Mouse (Mus musculus): ENCODE measurements around the gene Cpsf6. TPM values are rescaled to one million over a fixed set of nuclear protein-coding genes. Genes with fewer than 3 reads are reported as not detected.
"Not testable (repeated sequence)": the region's sequence is repeated elsewhere in the genome, so short reads cannot be mapped to it uniquely, and the experiment has no call there.

The Cpsf6 gene
- polyA plus RNA-seq, 1 experiment from 2014 or later: 140 TPM

DNA sequence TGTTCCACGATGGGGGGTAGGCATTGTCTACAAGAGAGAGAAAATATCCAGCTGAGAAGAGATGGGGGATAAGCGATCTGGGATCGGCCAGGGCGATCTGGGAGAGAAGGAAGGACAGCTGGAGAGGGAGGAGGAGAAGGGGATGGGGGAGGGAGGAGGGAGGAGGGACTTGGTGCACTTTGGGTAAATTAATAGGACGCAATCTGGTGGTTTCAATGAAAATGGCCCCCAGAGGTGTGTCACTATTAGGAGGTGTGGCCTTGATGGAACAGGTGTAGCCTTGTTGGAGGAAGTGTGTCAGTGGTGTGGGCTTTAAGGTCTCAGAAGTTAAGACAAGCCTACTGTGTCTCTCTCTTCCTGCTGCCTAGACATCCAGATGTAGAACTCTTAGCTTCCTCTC lies 11.2 kb upstream of the Cpsf6 start:
- WGBS: 19% methylated on average over 5 of the region's 5 CpGs
- Histone ChIP-seq H3K27me3 (ENCODE audit: control insufficient read depth, insufficient read depth, low read depth, low read length) (no peaks in the 10 kb centered on the region), H3K4me1 (ENCODE audit: control insufficient read depth, insufficient read depth, low read length) (peaks cover 5% of the 10 kb centered on the region; the same call in 1 of the 2 replicates), H3K36me3 (ENCODE audit: control insufficient read depth, insufficient read depth, low read length) (no peaks in the 10 kb centered on the region), H3K4me2 (ENCODE audit: low read length) (no peak overlapping the region), H3K9ac (ENCODE audit: low read depth, low read length) (no peak overlapping the region), H3K9me3 (replicated peaks; ENCODE audit: control insufficient read depth, low read length, poor library complexity, severe bottlenecking) (no peaks in the 10 kb centered on the region), H3K4me3 (ENCODE audit: low read depth, low read length) (no peak overlapping the region), H3K27ac (ENCODE audit: low read length) (no peak overlapping the region)
- ATAC-seq: no peak

DNA sequence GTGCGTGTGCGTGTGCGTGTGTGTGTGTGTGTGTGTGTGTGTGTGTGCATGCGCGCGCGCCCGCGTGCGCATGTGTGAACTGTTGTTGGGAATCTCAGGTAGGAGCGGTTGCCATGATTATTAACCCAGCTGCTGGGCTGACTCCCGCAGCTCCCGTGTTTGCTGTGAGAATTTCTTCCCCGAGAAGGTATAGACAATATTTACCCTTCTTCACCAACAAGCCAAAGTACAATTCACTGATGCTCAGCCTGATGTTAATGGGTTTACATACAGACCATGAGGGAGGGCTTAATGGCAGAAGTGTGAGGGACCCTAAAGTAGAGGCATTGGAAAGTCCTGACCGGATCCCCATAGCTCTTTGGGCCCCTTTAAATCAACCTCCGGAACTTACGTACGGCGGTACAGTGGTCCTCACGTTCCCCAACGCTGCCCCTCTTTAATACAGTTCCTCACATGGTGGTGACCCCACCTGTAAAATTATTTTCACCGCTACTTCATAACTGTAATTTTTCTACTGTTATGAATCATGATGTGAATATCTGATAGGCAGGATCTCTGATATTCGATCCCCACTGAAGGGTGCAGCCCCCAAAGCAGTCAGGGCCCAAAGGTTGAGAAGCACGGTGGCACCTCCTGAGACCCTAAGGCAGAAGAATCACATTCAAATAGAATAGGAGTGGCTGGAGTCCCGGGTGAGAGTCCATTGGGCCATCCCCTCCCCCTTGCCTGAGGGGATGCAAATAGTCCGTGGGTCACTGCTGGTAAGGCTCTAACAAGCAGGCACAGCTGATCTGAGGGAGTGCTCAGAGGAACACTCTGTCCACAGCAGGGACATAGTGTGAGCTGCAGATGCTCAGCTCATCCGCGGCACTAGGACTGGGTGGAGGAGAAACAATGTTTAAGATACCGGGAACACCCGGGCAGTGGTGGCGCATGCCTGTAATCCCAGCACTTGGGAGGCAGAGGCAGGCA lies 10.4 kb upstream of the Cpsf6 start:
- Histone ChIP-seq H3K4me1 (ENCODE audit: control insufficient read depth, insufficient read depth, low read length) (peaks cover 5% of the 10 kb centered on the region; the same call in 1 of the 2 replicates), H3K27me3 (ENCODE audit: control insufficient read depth, insufficient read depth, low read depth, low read length) (no peaks in the 10 kb centered on the region), H3K36me3 (ENCODE audit: control insufficient read depth, insufficient read depth, low read length) (no peaks in the 10 kb centered on the region), H3K9me3 (replicated peaks; ENCODE audit: control insufficient read depth, low read length, poor library complexity, severe bottlenecking) (no peaks in the 10 kb centered on the region), H3K4me2 (ENCODE audit: low read length) (no peak overlapping the region), H3K4me3 (ENCODE audit: low read depth, low read length) (no peak overlapping the region), H3K9ac (ENCODE audit: low read depth, low read length) (no peak overlapping the region), H3K27ac (ENCODE audit: low read length) (no peak overlapping the region)
- WGBS: 57% methylated on average over 31 of the region's 31 CpGs
- ATAC-seq: no peak

- WGBS: 82% methylated on average over 1 of the region's 1 CpGs
- no peaks in the 10 kb centered on the region for H3K36me3 ChIP-seq (ENCODE audit: control insufficient read depth, insufficient read depth, low read length)
- no peaks in the 10 kb centered on the region for H3K9me3 ChIP-seq (replicated peaks; ENCODE audit: control insufficient read depth, low read length, poor library complexity, severe bottlenecking)
- H3K27me3 ChIP-seq (ENCODE audit: control insufficient read depth, insufficient read depth, low read depth, low read length): no peaks in the 10 kb centered on the region
- H3K4me2 ChIP-seq (ENCODE audit: low read length): no peak overlapping the region
- H3K4me1 ChIP-seq (ENCODE audit: control insufficient read depth, insufficient read depth, low read length): peaks cover 5% of the 10 kb centered on the region; the same call in 1 of the 2 replicates
- H3K27ac ChIP-seq (ENCODE audit: low read length): no peak overlapping the region
- ATAC-seq: no peak
- H3K4me3 ChIP-seq (ENCODE audit: low read depth, low read length): no peak overlapping the region
- no peak overlapping the region for H3K9ac ChIP-seq (ENCODE audit: low read depth, low read length)
Measured at GRCm38 (mm10) chr10:117389371-117389740, 9.5 kb upstream of the Cpsf6 start.

GRCm38 (mm10) chr10:117388637-117389370 lies 9.0 kb upstream of the Cpsf6 start:
- WGBS: 45% methylated on average over 2 of the region's 2 CpGs
- Histone ChIP-seq H3K36me3 (ENCODE audit: control insufficient read depth, insufficient read depth, low read length) (no peaks in the 10 kb centered on the region), H3K9me3 (replicated peaks; ENCODE audit: control insufficient read depth, low read length, poor library complexity, severe bottlenecking) (no peaks in the 10 kb centered on the region), H3K9ac (ENCODE audit: low read depth, low read length) (no peak overlapping the region), H3K4me2 (ENCODE audit: low read length) (no peak overlapping the region), H3K27me3 (ENCODE audit: control insufficient read depth, insufficient read depth, low read depth, low read length) (no peaks in the 10 kb centered on the region), H3K4me1 (ENCODE audit: control insufficient read depth, insufficient read depth, low read length) (peaks cover 5% of the 10 kb centered on the region; the same call in 1 of the 2 replicates), H3K27ac (ENCODE audit: low read length) (no peak overlapping the region), H3K4me3 (ENCODE audit: low read depth, low read length) (no peak overlapping the region)
- ATAC-seq: no peak

DNA sequence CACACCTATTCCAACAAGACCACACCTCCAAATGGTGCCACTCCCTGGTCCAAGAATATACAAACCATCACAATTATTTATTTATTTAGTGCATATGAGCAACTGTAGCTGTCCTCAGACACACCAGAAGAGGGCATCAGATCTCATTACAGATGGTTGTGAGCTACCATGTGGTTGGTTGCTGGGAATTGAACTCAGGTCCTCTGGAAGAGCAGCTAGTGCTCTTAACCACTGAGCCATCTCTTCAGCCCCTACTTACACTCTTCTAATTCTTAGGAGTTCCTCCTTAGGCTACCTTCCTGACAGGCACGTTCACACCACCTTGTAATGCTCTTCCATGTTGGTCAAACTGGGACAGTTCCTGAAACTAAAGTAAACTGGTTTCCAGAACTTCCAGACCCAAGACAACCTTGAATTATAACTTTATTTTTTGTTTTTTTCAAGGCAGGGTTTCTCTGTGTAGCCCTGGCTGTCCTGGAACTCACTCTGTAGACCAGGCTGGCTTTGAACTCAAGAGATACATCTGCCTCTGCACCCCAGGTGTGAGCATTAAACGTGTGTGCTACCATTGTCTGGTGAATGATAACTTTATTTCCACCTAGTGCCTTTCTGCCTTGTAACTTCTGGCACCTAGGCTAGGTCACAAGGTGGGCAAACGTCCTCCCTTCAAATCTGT lies 8.3 kb upstream of the Cpsf6 start:
- H3K4me3 ChIP-seq (ENCODE audit: low read depth, low read length); H3K27ac ChIP-seq (ENCODE audit: low read length); H3K9me3 ChIP-seq (replicated peaks; ENCODE audit: control insufficient read depth, low read length, poor library complexity, severe bottlenecking); H3K36me3 ChIP-seq (ENCODE audit: control insufficient read depth, insufficient read depth, low read length); H3K4me2 ChIP-seq (ENCODE audit: low read length); ATAC-seq; H3K9ac ChIP-seq (ENCODE audit: low read depth, low read length); H3K4me1 ChIP-seq (ENCODE audit: control insufficient read depth, insufficient read depth, low read length); H3K27me3 ChIP-seq (ENCODE audit: control insufficient read depth, insufficient read depth, low read depth, low read length): not testable (repeated sequence)
- WGBS: 41% methylated on average over 3 of the region's 3 CpGs

DNA sequence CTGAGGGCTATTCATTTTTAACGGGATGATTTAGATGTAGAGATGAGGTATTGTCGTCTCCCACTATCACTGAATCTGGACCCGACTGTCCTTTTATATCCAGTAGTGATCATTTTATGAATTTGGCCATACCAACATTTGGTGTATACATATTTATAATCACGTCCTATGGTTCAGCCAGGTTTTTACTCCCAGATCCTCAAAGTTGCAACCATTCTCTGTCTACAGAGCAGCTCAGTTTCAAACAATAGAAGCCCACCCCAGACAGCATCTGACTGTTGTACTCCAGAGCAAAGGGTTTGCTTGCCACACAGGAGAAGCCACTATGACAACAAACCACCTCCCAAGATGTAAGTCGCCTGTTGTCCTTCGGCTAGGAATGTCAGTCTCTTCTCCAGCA lies 7.2 kb upstream of the Cpsf6 start:
- Histone ChIP-seq H3K27ac (ENCODE audit: low read length) (no peak overlapping the region), H3K9me3 (replicated peaks; ENCODE audit: control insufficient read depth, low read length, poor library complexity, severe bottlenecking) (no peaks in the 10 kb centered on the region), H3K27me3 (ENCODE audit: control insufficient read depth, insufficient read depth, low read depth, low read length) (no peaks in the 10 kb centered on the region), H3K4me2 (ENCODE audit: low read length) (no peak overlapping the region), H3K4me3 (ENCODE audit: low read depth, low read length) (no peak overlapping the region), H3K4me1 (ENCODE audit: control insufficient read depth, insufficient read depth, low read length) (no peaks in the 10 kb centered on the region), H3K36me3 (ENCODE audit: control insufficient read depth, insufficient read depth, low read length) (no peaks in the 10 kb centered on the region), H3K9ac (ENCODE audit: low read depth, low read length) (no peak overlapping the region)
- 75% methylated on average over 6 of the region's 6 CpGs for WGBS
- ATAC-seq: no peak

DNA sequence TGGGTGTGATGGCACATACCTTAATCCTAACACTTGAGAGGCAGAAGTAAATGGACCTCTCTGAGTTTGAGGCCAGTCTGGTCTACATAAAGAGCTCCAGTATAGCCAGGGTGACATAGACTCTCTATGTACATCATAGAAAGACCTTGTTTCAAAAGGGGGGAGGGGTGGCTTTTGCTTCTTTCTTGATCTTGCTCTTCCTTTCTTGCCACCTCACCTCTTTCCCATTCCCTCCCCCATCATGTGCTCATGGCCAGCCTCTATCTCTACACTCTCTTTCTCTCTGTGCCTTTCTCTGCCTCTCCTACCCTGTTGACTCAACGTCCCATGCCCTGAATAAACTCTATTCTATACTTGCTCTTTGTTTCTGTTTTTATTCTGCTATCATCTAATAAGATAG lies 6.4 kb upstream of the Cpsf6 start:
- no peak overlapping the region for H3K4me2 ChIP-seq (ENCODE audit: low read length)

GRCm38 (mm10) chr10:117385431-117385830 lies 5.6 kb upstream of the Cpsf6 start:
- Histone ChIP-seq H3K9ac (ENCODE audit: low read depth, low read length) (no peak overlapping the region), H3K36me3 (ENCODE audit: control insufficient read depth, insufficient read depth, low read length) (no peaks in the 10 kb centered on the region), H3K4me1 (ENCODE audit: control insufficient read depth, insufficient read depth, low read length) (no peaks in the 10 kb centered on the region), H3K27ac (ENCODE audit: low read length) (no peak overlapping the region), H3K4me3 (ENCODE audit: low read depth, low read length) (no peak overlapping the region), H3K9me3 (replicated peaks; ENCODE audit: control insufficient read depth, low read length, poor library complexity, severe bottlenecking) (no peaks in the 10 kb centered on the region), H3K4me2 (ENCODE audit: low read length) (no peak overlapping the region), H3K27me3 (ENCODE audit: control insufficient read depth, insufficient read depth, low read depth, low read length) (no peaks in the 10 kb centered on the region)
- ATAC-seq: no peak
- WGBS: 90% methylated on average over 4 of the region's 4 CpGs

More for the DNA sequence above, 6.4 kb upstream of the Cpsf6 start:
- H3K4me3 ChIP-seq (ENCODE audit: low read depth, low read length): no peak overlapping the region
- no peak overlapping the region for H3K9ac ChIP-seq (ENCODE audit: low read depth, low read length)
- no peaks in the 10 kb centered on the region for H3K36me3 ChIP-seq (ENCODE audit: control insufficient read depth, insufficient read depth, low read length)
- H3K27me3 ChIP-seq (ENCODE audit: control insufficient read depth, insufficient read depth, low read depth, low read length): no peaks in the 10 kb centered on the region
- H3K4me1 ChIP-seq (ENCODE audit: control insufficient read depth, insufficient read depth, low read length): no peaks in the 10 kb centered on the region
- H3K9me3 ChIP-seq (replicated peaks; ENCODE audit: control insufficient read depth, low read length, poor library complexity, severe bottlenecking): no peaks in the 10 kb centered on the region
- 83% methylated on average over 1 of the region's 1 CpGs for WGBS
- no peak overlapping the region for H3K27ac ChIP-seq (ENCODE audit: low read length)
- no peak for ATAC-seq
